Mouse (Mus musculus) G1E (cell line): ENCODE data around the gene Fgfr2. TPM values are rescaled to one million over a fixed set of nuclear protein-coding genes. Genes with fewer than 3 reads are reported as not detected.

Source experiments
- ATAC-seq: 2 replicates; pipeline ENCODE4 v1.8.0; 2016; ENCODE audit warnings: mild to moderate bottlenecking; ENCODE audit not compliant: insufficient number of reproducible peaks, poor library complexity, low FRiP score, severe bottlenecking; ENCODE audit errors: extremely low read depth
- DNase-seq: peaks from one replicate; pipeline ENCODE4 v3.0.0; 2012; ENCODE audit warnings: low spot score
- H3K27me3 ChIP-seq: 2 replicates; pipeline ENCODE4 v1.6.1; 2012; ENCODE audit warnings: mild to moderate bottlenecking, low read length, inconsistent platforms; ENCODE audit not compliant: insufficient read depth
- H3K36me3 ChIP-seq: replicated peaks from 2 replicates; pipeline ENCODE3; 2012; ENCODE audit warnings: mild to moderate bottlenecking, inconsistent platforms
- H3K4me1 ChIP-seq: 2 replicates; pipeline ENCODE4 v1.6.1; 2012; ENCODE audit warnings: low read depth, low read length, inconsistent platforms, mixed read lengths; ENCODE audit not compliant: insufficient read depth
- H3K4me3 ChIP-seq: 2 replicates; pipeline ENCODE4 v1.5.1; 2012; ENCODE audit warnings: low read depth, mild to moderate bottlenecking, inconsistent platforms, low read length, moderate library complexity, mixed read lengths
- H3K9me3 ChIP-seq: replicated peaks from 2 replicates; pipeline ENCODE4 v1.6.1; 2012; ENCODE audit warnings: inconsistent platforms
- CTCF ChIP-seq: IDR thresholded peaks from 2 replicates; pipeline ENCODE4 v1.5.1; 2012; ENCODE audit warnings: low read depth, low read length, inconsistent platforms, mixed read lengths
- GATA1 ChIP-seq: IDR thresholded peaks from 2 replicates; pipeline ENCODE4 v1.6.1; 2012; ENCODE audit warnings: borderline replicate concordance, low read length, inconsistent platforms, mixed read lengths
- GATA2 ChIP-seq: IDR thresholded peaks from 2 replicates; pipeline ENCODE4 v1.6.1; 2012; ENCODE audit warnings: low read depth, low read length, inconsistent platforms, borderline replicate concordance
- POLR2AphosphoS5 ChIP-seq: IDR thresholded peaks from 2 replicates; pipeline ENCODE4 v1.6.1; 2012; ENCODE audit warnings: low read depth, low read length, inconsistent platforms; ENCODE audit not compliant: insufficient replicate concordance
- TAL1 ChIP-seq: conservative IDR thresholded peaks from 2 replicates; pipeline ENCODE4 v1.6.1; 2012; ENCODE audit warnings: low read depth, low read length, inconsistent platforms, mixed read lengths
- polyA plus RNA-seq: library from polyadenylated mRNA; stranded (reverse); fragments of >175 nt; gene quantifications from 2 replicates; pipeline ENCODE4 v1.2.3, GENCODE M21; 2012
- total RNA-seq, 2 experiments: library from RNA; stranded (forward) in 1 of 2; stranded (reverse) in 1 of 2; fragments of 200-1000 nt in 1 of 2; fragments of >200 nt in 1 of 2; fragmentation: Nextera tagmentation in 1 of 2; gene quantifications; 2 replicates each; pipeline ENCODE4 v1.2.3; 2014 to 2017

Fgfr2 gene
- total and polyA plus RNA-seq, 3 experiments: 0.22 TPM; not detected in 2

DNA sequence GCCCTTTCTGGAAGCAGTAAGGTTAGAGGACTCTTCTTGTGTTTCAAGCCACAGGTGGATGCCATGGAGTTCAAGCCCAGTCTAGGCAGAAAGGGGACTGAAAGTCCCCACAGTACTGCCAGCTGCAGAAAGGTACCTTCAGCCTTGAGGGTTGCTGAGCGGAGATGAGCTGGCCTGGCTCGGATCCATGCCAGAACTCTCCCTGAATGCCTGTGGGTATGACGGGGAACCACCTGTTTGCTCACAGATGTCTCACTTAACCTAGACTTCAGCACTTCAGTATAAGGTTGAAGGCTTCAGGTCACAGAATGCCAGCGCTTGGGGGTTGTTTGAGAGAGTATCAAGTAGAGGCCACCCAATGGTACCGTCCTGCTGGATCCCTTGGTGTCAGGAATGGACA is 2143.0 kb downstream of the Fgfr2 start:
- ATAC-seq: no peak
- Histone ChIP-seq H3K4me3 (no peak overlapping the region), H3K36me3 (no peaks in the 10 kb centered on the region), H3K9me3 (peaks cover 92% of the 10 kb centered on the region), H3K4me1 (no peaks in the 10 kb centered on the region), H3K27me3 (no peaks in the 10 kb centered on the region)
- TF ChIP-seq CTCF: no peak
- no peak for TF ChIP-seq GATA1
- no peak for TF ChIP-seq TAL1
- TF ChIP-seq POLR2AphosphoS5: no peak
- TF ChIP-seq GATA2: no peak
- no peak for DNase-seq

DNA sequence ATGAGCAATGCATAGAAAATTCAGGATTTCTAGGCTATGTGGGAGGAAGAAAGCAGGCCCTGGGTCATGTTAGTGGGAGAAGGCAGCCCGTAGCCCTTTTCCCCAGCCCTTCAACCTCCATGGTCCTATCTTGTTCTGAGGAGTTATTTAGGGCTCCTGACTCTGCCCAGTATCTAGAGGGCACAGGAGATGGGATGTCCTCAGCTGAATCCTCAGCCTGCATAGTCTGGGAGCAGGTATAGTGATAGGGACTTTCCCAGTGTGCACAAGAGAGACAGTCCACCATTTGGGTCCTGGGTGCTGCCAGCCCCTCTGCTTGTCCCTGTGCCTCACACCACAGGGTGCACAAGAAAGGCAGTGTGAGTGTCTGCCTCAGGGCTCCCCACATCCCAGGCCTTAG is 2144.6 kb downstream of the Fgfr2 start:
- H3K4me1 ChIP-seq: no peaks in the 10 kb centered on the region
- ATAC-seq (no peak), DNase-seq (no peak)
- TF ChIP-seq GATA1: no peak
- TF ChIP-seq CTCF: no peak
- TF ChIP-seq GATA2: no peak
- no peak overlapping the region for H3K4me3 ChIP-seq
- no peaks in the 10 kb centered on the region for H3K27me3 ChIP-seq
- H3K36me3 ChIP-seq: no peaks in the 10 kb centered on the region
- H3K9me3 ChIP-seq: peaks cover 92% of the 10 kb centered on the region

DNA sequence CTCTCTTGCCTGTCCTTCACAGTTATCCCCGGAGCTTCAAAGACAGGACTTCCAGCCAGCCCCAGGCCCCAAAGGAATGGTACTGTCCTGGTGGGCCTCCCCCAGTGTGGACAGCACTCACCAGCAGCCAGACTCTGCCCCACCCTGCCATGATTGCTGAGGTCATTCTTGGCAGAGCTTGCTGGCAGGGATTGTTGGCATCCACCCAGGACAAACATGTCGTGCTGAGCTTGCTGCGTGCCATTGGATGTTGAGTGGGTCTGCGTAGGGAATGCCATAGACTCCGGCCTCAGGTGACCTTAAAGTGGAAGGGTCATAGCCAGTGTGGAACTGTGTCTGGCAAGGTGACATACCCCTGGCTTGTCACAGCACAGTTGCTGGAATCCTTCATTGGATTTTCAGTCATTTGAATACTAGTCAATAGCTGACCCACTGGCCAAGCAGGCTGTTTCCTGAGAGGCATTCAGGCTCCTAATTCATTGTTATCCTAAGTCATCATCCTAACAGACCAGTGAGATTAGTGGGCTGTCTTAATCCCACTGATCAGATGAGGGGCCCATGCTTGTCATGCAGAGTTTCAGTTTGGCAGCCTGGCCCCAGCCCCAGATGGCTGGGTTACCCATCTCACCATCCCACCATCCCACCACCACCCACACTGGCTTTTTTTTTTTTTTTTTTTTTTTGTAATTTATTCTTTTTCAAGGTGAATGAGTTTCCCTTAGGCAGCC is 2145.2 kb downstream of the Fgfr2 start:
- Histone ChIP-seq H3K9me3 (peaks cover 91% of the 10 kb centered on the region), H3K27me3 (no peaks in the 10 kb centered on the region), H3K36me3 (no peaks in the 10 kb centered on the region), H3K4me1 (no peaks in the 10 kb centered on the region), H3K4me3 (no peak overlapping the region)
- no peak for TF ChIP-seq TAL1
- no peak for TF ChIP-seq GATA2
- TF ChIP-seq CTCF: no peak
- no peak for TF ChIP-seq POLR2AphosphoS5
- no peak for TF ChIP-seq GATA1
- ATAC-seq (no peak), DNase-seq (no peak)

DNA sequence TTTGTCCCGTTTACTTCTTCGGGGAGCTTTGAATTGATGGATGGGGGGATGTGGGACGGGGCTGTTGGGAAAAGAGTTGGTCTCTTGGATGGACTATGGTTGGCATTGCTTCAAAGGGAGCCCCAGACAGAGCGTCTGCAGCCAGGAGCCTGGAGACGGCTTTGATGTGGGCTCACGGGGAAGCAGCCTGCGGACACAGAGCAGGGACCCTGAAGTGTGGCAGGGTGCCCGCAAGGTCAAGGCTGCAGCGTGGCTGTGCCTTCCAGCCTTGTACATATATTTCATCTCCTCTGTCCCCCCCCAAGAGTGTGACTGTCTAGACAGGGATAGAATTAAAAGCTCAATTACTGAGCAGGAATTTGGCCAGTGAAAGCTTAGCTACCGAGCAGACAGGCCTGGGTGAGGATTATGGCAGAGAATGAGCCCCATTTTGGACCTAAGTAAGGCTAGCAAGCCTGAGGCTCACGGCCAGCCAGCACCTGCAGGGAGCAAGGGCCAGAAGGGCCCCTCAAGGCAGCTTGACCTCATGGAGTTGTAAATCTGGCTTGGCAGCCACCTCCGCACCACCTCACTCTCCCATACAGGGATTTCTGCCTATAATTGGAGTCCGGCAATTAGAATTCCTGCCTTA is 2146.7 kb downstream of the Fgfr2 start:
- H3K36me3 ChIP-seq: no peaks in the 10 kb centered on the region
- no peak for TF ChIP-seq TAL1
- TF ChIP-seq POLR2AphosphoS5: no peak
- no peak for TF ChIP-seq GATA1
- no peak for TF ChIP-seq GATA2
- no peak for TF ChIP-seq CTCF
- ATAC-seq (no peak), DNase-seq (no peak)
- H3K4me3 ChIP-seq: no peak overlapping the region; the same call in 1 of the 2 replicates
- H3K9me3 ChIP-seq: peaks cover 91% of the 10 kb centered on the region
- no peaks in the 10 kb centered on the region for H3K27me3 ChIP-seq
- no peaks in the 10 kb centered on the region for H3K4me1 ChIP-seq

DNA sequence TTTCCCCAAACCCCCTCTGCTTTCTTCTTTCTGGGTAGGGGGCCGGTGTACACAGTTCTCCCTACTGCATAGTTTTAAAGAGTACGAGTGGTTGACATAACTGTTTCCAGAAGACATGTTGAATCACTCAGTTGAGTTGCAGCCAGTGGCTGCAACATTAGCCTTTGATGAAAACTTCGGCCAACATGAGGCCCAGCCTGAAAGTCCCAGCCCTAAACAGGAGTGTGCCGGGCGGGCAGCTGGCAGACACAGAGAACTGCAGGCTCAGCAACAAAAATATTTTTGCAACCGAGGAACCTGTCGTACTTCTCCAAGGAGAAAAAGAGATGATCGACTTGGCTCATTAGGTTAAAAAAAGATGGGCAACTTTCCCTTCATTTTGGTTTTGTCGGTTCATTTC is 2150.4 kb downstream of the Fgfr2 start:
- ATAC-seq (no peak), DNase-seq (no peak)
- Histone ChIP-seq H3K27me3 (no peaks in the 10 kb centered on the region), H3K36me3 (no peaks in the 10 kb centered on the region), H3K4me1 (no peaks in the 10 kb centered on the region), H3K4me3 (no peak overlapping the region), H3K9me3 (peaks cover 80% of the 10 kb centered on the region)
- no peak for TF ChIP-seq GATA1
- TF ChIP-seq TAL1: no peak
- TF ChIP-seq CTCF: no peak
- TF ChIP-seq GATA2: no peak
- TF ChIP-seq POLR2AphosphoS5: no peak

DNA sequence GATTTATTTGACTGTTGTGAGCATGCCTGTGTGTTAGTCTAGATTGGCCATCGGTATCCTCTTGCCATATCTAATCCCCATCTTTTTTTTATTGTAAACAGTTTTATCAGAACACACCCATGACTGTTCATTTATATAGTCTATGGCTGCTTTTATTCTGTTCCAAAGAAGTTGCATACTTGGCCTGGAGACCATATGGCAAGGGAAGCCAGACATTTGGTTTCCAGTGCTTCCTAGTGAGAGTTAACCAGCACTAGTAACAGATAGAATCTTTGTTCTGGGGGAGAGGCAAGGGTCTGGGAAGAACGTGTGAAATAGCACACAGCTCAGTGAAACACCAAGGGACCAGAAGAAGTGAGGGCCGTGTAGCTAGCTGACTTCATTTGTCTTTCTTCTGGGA is 2153.6 kb downstream of the Fgfr2 start:
- H3K4me1 ChIP-seq: no peaks in the 10 kb centered on the region
- peaks cover 83% of the 10 kb centered on the region for H3K9me3 ChIP-seq
- no peak for TF ChIP-seq TAL1
- no peak for TF ChIP-seq CTCF
- no peak for TF ChIP-seq GATA1
- no peak for TF ChIP-seq POLR2AphosphoS5
- no peak for TF ChIP-seq GATA2
- H3K4me3 ChIP-seq: no peak overlapping the region
- ATAC-seq (no peak), DNase-seq (no peak)
- H3K27me3 ChIP-seq: no peaks in the 10 kb centered on the region
- no peaks in the 10 kb centered on the region for H3K36me3 ChIP-seq
